Mouse (Mus musculus) heart, embryonic 16.5 days (tissue): ENCODE measurements around the gene Capza1. TPM values are rescaled to one million over a fixed set of nuclear protein-coding genes. Genes with fewer than 3 reads are reported as not detected.
A peak's percentile ranks its signal among the peaks of the same experiment; 100 is the strongest.
"Not testable (repeated sequence)": the region's sequence is repeated elsewhere in the genome, so short reads cannot be mapped to it uniquely, and the experiment has no call there.

Source experiments
- ATAC-seq: fragments of 200-750 bp; cut with Nextera tagmentation; replicated peaks from 2 replicates; pipeline ENCODE4 v1.8.0; 2017; ENCODE audit warnings: moderate number of reproducible peaks; ENCODE audit not compliant: insufficient read depth, low FRiP score; ENCODE audit errors: extremely low read depth
- H3K27ac ChIP-seq: fragments of 300-500 bp; sonication (generic); 2 replicates; pipeline ENCODE4 v1.5.1; 2014; ENCODE audit warnings: mild to moderate bottlenecking, low read length, control low read depth, moderate library complexity
- H3K27me3 ChIP-seq: fragments of 300-500 bp; sonication (generic); 2 replicates; pipeline ENCODE4 v1.6.1; 2014; ENCODE audit warnings: low read length, mixed read lengths; ENCODE audit not compliant: control insufficient read depth, insufficient read depth
- H3K36me3 ChIP-seq: fragments of 300-500 bp; sonication (generic); 2 replicates; pipeline ENCODE4 v1.6.1; 2014; ENCODE audit not compliant: control insufficient read depth, insufficient read depth
- H3K4me1 ChIP-seq: fragments of 300-500 bp; sonication (generic); 2 replicates; pipeline ENCODE4 v1.6.1; 2014; ENCODE audit warnings: low read length, mixed read lengths; ENCODE audit not compliant: control insufficient read depth, insufficient read depth
- H3K4me2 ChIP-seq: fragments of 300-500 bp; sonication (generic); 2 replicates; pipeline ENCODE4 v1.6.1; 2014; ENCODE audit warnings: low read depth, mild to moderate bottlenecking, control low read depth, low read length
- H3K4me3 ChIP-seq: fragments of 300-500 bp; sonication (generic); 2 replicates; pipeline ENCODE4 v1.5.1; 2014; ENCODE audit warnings: mild to moderate bottlenecking, control low read depth, low read length
- H3K9ac ChIP-seq: fragments of 300-500 bp; sonication (generic); 2 replicates; pipeline ENCODE4 v1.6.1; 2014; ENCODE audit warnings: low read length, control low read depth
- H3K9me3 ChIP-seq: fragments of 300-500 bp; sonication (generic); replicated peaks from 2 replicates; pipeline ENCODE4 v1.6.1; 2016; ENCODE audit warnings: low read length; ENCODE audit not compliant: control insufficient read depth
- WGBS: fragments of 180-500 bp; shearing (Covaris S2); extraction: QIAGEN DNeasy Blood & Tissue Kit; methylation state at CpG from one replicate; pipeline ENCODE4 v1.1.7; 2014; 5-methylcytosine and 5-hydroxymethylcytosine counted together
- polyA plus RNA-seq: library from polyadenylated mRNA; unstranded; fragments of >200 nt; fragmentation: Nextera tagmentation; extraction: Ambion mirVana; gene quantifications from 2 replicates; pipeline ENCODE4 v1.2.1, GENCODE M21; 2015

Gene Capza1
- 170 and 187 TPM in 2 replicates for polyA plus RNA-seq

GRCm38 (mm10) chr3:104863786-104864650 lies at the start of gene Capza1, which contains the start of gene St7l:
Gene Capza1, minus strand, starts transcription at chr3:104864505.
Gene St7l, plus strand, starts transcription at chr3:104864005.
- Histone ChIP-seq H3K9ac (peak within 1 kb of the TSS; percentile 100), H3K4me3 (peak within 1 kb of the TSS; percentile 100), H3K36me3 (peaks cover 4% of the 10 kb centered on the region; the same call in 1 of the 2 replicates), H3K9me3 (no peaks in the 10 kb centered on the region), H3K27me3 (no peaks in the 10 kb centered on the region), H3K4me1 (peaks cover 33% of the 10 kb centered on the region), H3K4me2 (peak within 1 kb of the TSS; percentile 89), H3K27ac (peak within 1 kb of the TSS; percentile 99)
- ATAC-seq: peak; percentile 95
- under 1% methylated on average over 42 of the region's 43 CpGs for WGBS

GRCm38 (mm10) chr3:104909195-104909594 lies 44.9 kb upstream of the Capza1 start:
- ATAC-seq: no peak
- 88% methylated on average over 6 of the region's 6 CpGs for WGBS
- no peak overlapping the region for H3K4me2 ChIP-seq
- no peaks in the 10 kb centered on the region for H3K9me3 ChIP-seq
- no peaks in the 10 kb centered on the region for H3K4me1 ChIP-seq
- H3K27ac ChIP-seq: no peak overlapping the region
- H3K9ac ChIP-seq: no peak overlapping the region
- H3K4me3 ChIP-seq: no peak overlapping the region
- peaks cover 10% of the 10 kb centered on the region for H3K36me3 ChIP-seq
- no peaks in the 10 kb centered on the region for H3K27me3 ChIP-seq

GRCm38 (mm10) chr3:104906007-104906406 lies 41.7 kb upstream of the Capza1 start:
- Histone ChIP-seq H3K9me3 (no peaks in the 10 kb centered on the region), H3K9ac (no peak overlapping the region), H3K4me1 (no peaks in the 10 kb centered on the region), H3K36me3 (peaks cover 15% of the 10 kb centered on the region), H3K4me2 (no peak overlapping the region), H3K4me3 (no peak overlapping the region), H3K27ac (no peak overlapping the region), H3K27me3 (no peaks in the 10 kb centered on the region)
- no peak for ATAC-seq
- WGBS: 58% methylated on average over 3 of the region's 3 CpGs

- H3K27ac ChIP-seq: no peak overlapping the region
- no peaks in the 10 kb centered on the region for H3K9me3 ChIP-seq
- no peak overlapping the region for H3K4me3 ChIP-seq
- WGBS: 87% methylated on average over 4 of the region's 4 CpGs
- H3K27me3 ChIP-seq: no peaks in the 10 kb centered on the region
- no peaks in the 10 kb centered on the region for H3K4me1 ChIP-seq
- no peak for ATAC-seq
- no peak overlapping the region for H3K9ac ChIP-seq
- H3K4me2 ChIP-seq: no peak overlapping the region
- peaks cover 14% of the 10 kb centered on the region for H3K36me3 ChIP-seq
These were observed 41.1 kb upstream of the Capza1 start for GRCm38 (mm10) chr3:104905389-104905788.

DNA sequence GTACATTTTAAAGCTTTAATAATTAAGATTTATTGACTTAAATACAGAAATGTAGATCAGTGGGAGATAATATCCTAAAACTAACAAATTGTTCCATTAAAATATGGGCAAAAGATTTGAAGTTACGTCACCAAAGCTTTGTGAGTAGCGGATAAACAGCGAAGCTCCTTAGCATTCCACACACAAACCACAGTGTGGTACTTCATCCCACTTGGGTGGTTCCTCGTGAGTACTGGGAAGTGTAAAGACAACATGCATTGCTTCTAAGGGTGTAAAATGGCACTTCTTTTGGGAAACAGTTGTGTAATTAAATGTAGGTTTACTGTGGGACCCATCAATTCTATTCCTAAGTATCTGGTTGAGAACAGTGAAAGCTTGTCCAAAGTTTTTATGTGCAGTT lies 36.8 kb upstream of the Capza1 start:
- H3K4me1 ChIP-seq: no peaks in the 10 kb centered on the region
- H3K27ac ChIP-seq: no peak overlapping the region
- WGBS: 92% methylated on average over 4 of the region's 4 CpGs

DNA sequence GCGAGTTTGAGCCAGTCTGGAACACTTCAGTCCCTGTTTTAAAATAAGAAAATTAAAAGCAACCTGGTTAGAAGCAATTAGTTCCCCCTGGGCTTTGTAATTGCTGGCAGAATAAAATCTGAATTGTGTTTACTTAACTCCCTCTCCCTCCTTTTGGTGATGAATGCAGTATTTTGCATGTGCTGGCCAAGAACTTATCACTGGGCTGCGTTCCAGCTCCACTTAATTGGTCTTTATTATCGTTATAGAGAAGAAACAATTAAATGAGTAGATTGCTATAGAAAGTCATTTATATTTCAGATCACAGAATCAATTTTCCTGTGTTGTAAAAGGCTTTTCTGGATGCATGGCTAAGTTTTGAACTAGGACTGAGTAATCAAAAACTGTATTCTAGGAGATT lies 31.8 kb upstream of the Capza1 start:
- no peak overlapping the region for H3K4me2 ChIP-seq
- WGBS: 83% methylated on average over 3 of the region's 3 CpGs
- ATAC-seq: no peak
- no peaks in the 10 kb centered on the region for H3K27me3 ChIP-seq
- peaks cover 25% of the 10 kb centered on the region for H3K36me3 ChIP-seq
- no peak overlapping the region for H3K4me3 ChIP-seq
- H3K9ac ChIP-seq: no peak overlapping the region
- no peaks in the 10 kb centered on the region for H3K9me3 ChIP-seq
- no peaks in the 10 kb centered on the region for H3K4me1 ChIP-seq
- no peak overlapping the region for H3K27ac ChIP-seq

More for the DNA sequence above, 36.8 kb upstream of the Capza1 start:
- Histone ChIP-seq H3K36me3 (peaks cover 15% of the 10 kb centered on the region), H3K27me3 (no peaks in the 10 kb centered on the region), H3K9ac (no peak overlapping the region), H3K4me3 (no peak overlapping the region), H3K9me3 (no peaks in the 10 kb centered on the region), H3K4me2 (no peak overlapping the region)
- no peak for ATAC-seq

DNA sequence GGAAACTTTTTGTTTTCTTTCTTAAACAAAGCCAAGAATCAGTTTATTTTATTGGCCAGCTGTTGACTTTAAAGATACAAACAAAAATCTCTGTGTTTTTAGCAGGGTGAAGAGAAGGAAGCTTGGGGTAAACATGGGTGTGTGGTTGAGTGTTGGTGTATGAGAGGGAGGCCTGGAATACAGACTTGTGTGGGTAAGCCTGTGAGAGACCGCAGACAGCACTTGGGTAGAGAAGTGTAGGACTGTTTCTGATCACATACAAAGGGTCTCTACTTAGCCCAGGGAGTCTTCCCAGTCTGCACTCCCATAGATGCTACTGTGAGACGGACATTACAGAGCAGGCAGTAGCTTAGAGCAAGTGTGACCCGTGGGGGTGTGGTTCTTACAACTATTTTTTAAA lies 24.3 kb upstream of the Capza1 start:
- Histone ChIP-seq H3K4me3 (no peak overlapping the region), H3K4me2 (no peak overlapping the region), H3K27me3 (no peaks in the 10 kb centered on the region), H3K9ac (no peak overlapping the region), H3K4me1 (no peaks in the 10 kb centered on the region), H3K36me3 (peaks cover 21% of the 10 kb centered on the region), H3K27ac (no peak overlapping the region), H3K9me3 (no peaks in the 10 kb centered on the region; the same call in 1 of the 2 replicates)
- WGBS: 84% methylated on average over 3 of the region's 3 CpGs
- ATAC-seq: no peak

DNA sequence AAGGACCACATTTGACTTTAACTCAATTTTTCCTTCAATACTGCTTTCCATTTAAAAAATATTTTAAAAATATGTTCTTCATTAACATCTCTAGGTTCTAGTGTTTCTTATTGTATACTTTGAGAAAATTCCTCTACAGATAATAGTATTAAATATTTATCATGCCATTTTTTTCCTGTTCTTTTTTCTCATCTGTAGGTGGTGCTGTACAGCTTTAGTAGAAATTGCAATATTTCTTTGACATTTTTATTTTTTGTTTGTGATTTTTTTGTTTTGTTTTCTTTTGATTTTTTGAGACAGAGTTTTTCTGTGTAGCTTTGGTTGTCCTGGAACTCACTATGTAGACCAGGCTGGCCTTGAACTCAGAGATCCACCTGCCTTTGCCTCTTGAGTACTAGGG lies 5.3 kb upstream of the Capza1 start:
- H3K4me1 ChIP-seq: peaks cover 9% of the 10 kb centered on the region
- H3K4me3 ChIP-seq: no peak overlapping the region
- no peaks in the 10 kb centered on the region for H3K9me3 ChIP-seq
- peaks cover 33% of the 10 kb centered on the region for H3K36me3 ChIP-seq
- no peak overlapping the region for H3K4me2 ChIP-seq
- no peak overlapping the region for H3K9ac ChIP-seq
- no peaks in the 10 kb centered on the region for H3K27me3 ChIP-seq
- ATAC-seq: no peak
- no peak overlapping the region for H3K27ac ChIP-seq

DNA sequence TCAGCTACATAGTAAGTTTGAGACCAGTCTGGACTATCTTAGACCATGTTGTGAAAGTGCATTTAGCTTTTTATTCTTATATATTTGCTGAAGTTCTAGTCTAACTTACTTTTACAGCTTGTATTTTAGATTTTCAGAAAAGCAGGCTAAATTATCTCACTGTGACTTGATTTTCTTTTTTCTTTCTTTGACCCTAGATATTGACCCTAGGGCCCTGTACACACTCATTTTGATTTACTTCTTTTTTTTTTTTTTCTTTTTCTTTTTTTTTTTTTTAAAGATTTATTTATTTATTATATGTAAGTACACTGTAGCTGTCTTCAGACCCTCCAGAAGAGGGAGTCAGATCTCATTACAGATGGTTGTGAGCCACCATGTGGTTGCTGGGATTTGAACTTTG lies 2.4 kb upstream of the Capza1 start:
- not testable (repeated sequence) for H3K27me3 ChIP-seq, ATAC-seq, H3K9ac ChIP-seq, H3K4me2 ChIP-seq, H3K4me3 ChIP-seq, H3K27ac ChIP-seq, H3K9me3 ChIP-seq
- H3K4me1 ChIP-seq: peaks cover 25% of the 10 kb centered on the region
- H3K36me3 ChIP-seq: peaks cover 15% of the 10 kb centered on the region
